Mouse (Mus musculus) fat pad, adult 2 months (tissue): Measurements from ENCODE around the gene Tspan7.

Source experiments
- DNase-seq: peaks from one replicate; pipeline ENCODE4 v3.0.0-alpha.2; 2011; ENCODE audit warnings: low read depth, low spot score; ENCODE audit errors: extremely low read depth

The Tspan7 gene

GRCm38 (mm10) chrX:10484872-10485569, at the start of gene Tspan7:
TSS of gene Tspan7 (plus strand) at chrX:10485158.
- DNase-seq, result no peak

- no peak for DNase-seq
Measured at GRCm38 (mm10) chrX:10449323-10449980, 35.5 kb upstream of the Tspan7 start.

- DNase-seq, result no peak
Measured at GRCm38 (mm10) chrX:10450143-10451060, 34.6 kb upstream of the Tspan7 start.

GRCm38 (mm10) chrX:10453798-10454197, 31.2 kb upstream of the Tspan7 start:
- no peak for DNase-seq

- no peak for DNase-seq
Measured at GRCm38 (mm10) chrX:10457256-10457655, 27.7 kb upstream of the Tspan7 start.

- no peak for DNase-seq
Measured at GRCm38 (mm10) chrX:10477088-10477487, 7.9 kb upstream of the Tspan7 start.

GRCm38 (mm10) chrX:10479031-10479886, 5.7 kb upstream of the Tspan7 start:
- DNase-seq, result no peak

GRCm38 (mm10) chrX:10479943-10480342, 5.0 kb upstream of the Tspan7 start:
- DNase-seq, result no peak

- no peak for DNase-seq
Measured at GRCm38 (mm10) chrX:10485664-10486211, 780 bp downstream of the Tspan7 start.

- no peak for DNase-seq
Measured at GRCm38 (mm10) chrX:10498580-10498979, 13.6 kb downstream of the Tspan7 start.

- DNase-seq, result no peak
Measured at GRCm38 (mm10) chrX:10502616-10503015, 17.7 kb downstream of the Tspan7 start.

- DNase-seq, result no peak
Measured at GRCm38 (mm10) chrX:10514417-10514816, 29.5 kb downstream of the Tspan7 start.

- DNase-seq, result no peak
Measured at GRCm38 (mm10) chrX:10514971-10515370, 30.0 kb downstream of the Tspan7 start.

- no peak for DNase-seq
Measured at GRCm38 (mm10) chrX:10516448-10516847, 31.5 kb downstream of the Tspan7 start.

- no peak for DNase-seq
Measured at GRCm38 (mm10) chrX:10516925-10517324, 32.0 kb downstream of the Tspan7 start.

- DNase-seq, result no peak
Measured at GRCm38 (mm10) chrX:10517756-10518155, 32.8 kb downstream of the Tspan7 start.

GRCm38 (mm10) chrX:10518510-10518909, 33.6 kb downstream of the Tspan7 start:
- no peak for DNase-seq

GRCm38 (mm10) chrX:10535450-10535849, 50.5 kb downstream of the Tspan7 start:
- no peak for DNase-seq

GRCm38 (mm10) chrX:10539009-10539408, 54.1 kb downstream of the Tspan7 start:
- DNase-seq, result peak; percentile 28

GRCm38 (mm10) chrX:10539482-10540166, 54.7 kb downstream of the Tspan7 start:
- DNase-seq, result no peak
